Mouse (Mus musculus) testis, adult 2 months (tissue): ENCODE measurements around the gene Tnik. TPM values are rescaled to one million over a fixed set of nuclear protein-coding genes. Genes with fewer than 3 reads are reported as not detected.

Experiments used
- H3K27ac ChIP-seq: fragments of 200-500 bp; 2 replicates; pipeline ENCODE4 v1.5.1; 2012; ENCODE audit warnings: low read depth, low read length; ENCODE audit not compliant: control insufficient read depth, insufficient read depth
- H3K27me3 ChIP-seq: fragments of 200-500 bp; 2 replicates; pipeline ENCODE4 v1.6.1; 2012; ENCODE audit warnings: mild to moderate bottlenecking, low read length, moderate library complexity; ENCODE audit not compliant: control insufficient read depth, insufficient read depth
- H3K36me3 ChIP-seq: fragments of 200-500 bp; 2 replicates; pipeline ENCODE4 v1.6.1; 2012; ENCODE audit warnings: mild to moderate bottlenecking, low read length; ENCODE audit not compliant: control insufficient read depth, insufficient read depth
- H3K4me1 ChIP-seq: fragments of 200-500 bp; 2 replicates; pipeline ENCODE4 v1.6.1; 2012; ENCODE audit warnings: low read length; ENCODE audit not compliant: control insufficient read depth, insufficient read depth
- H3K4me3 ChIP-seq: fragments of 200-500 bp; 2 replicates; pipeline ENCODE4 v1.5.1; 2012; ENCODE audit warnings: low read depth, mild to moderate bottlenecking, low read length, moderate library complexity, mixed read lengths; ENCODE audit not compliant: control insufficient read depth
- CTCF ChIP-seq: fragments of 200-500 bp; IDR thresholded peaks from 2 replicates; pipeline ENCODE4 v1.5.1; 2012; ENCODE audit warnings: low read depth, mild to moderate bottlenecking, inconsistent platforms, low read length, moderate library complexity; ENCODE audit not compliant: control insufficient read depth, insufficient read depth, insufficient replicate concordance
- POLR2A ChIP-seq: fragments of 200-500 bp; IDR thresholded peaks from 2 replicates; pipeline ENCODE4 v1.6.1; 2012; ENCODE audit warnings: low read depth, mild to moderate bottlenecking, inconsistent platforms, low read length, moderate library complexity; ENCODE audit not compliant: control insufficient read depth
- polyA plus RNA-seq: library from polyadenylated mRNA; depleted of rRNA; stranded (reverse); fragments of >200 nt; gene quantifications from 2 replicates; pipeline ENCODE4 v1.2.3, GENCODE M21; 2012

Tnik gene
- polyA plus RNA-seq, 1 experiment = 7.4 TPM

DNA sequence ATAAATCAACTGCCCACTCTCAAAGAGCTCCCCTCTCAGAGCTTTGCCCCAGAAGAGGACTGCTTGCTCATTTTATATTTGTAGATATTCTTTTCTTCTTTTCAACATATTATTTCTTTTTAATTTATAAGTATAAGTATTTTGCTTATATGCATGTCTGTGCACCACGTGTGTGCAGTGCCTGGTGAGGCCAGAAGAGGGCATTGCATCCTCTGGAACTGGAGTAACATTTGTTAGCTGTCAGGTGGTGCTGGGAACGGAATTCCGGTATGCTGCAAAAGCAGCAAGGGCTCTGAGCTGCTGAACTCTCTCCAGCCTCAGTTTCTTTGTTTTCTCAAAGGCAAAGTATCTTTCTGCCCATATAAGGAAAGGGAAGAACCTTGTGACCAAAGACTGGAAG lies 125.5 kb downstream of the Tnik start:
- H3K4me1 ChIP-seq = no peaks in the 10 kb centered on the region
- no peaks in the 10 kb centered on the region for H3K27me3 ChIP-seq
- H3K4me3 ChIP-seq = no peak overlapping the region
- H3K36me3 ChIP-seq = no peaks in the 10 kb centered on the region
- H3K27ac ChIP-seq = no peak overlapping the region
- TF ChIP-seq POLR2A = no peak
- TF ChIP-seq CTCF = no peak

DNA sequence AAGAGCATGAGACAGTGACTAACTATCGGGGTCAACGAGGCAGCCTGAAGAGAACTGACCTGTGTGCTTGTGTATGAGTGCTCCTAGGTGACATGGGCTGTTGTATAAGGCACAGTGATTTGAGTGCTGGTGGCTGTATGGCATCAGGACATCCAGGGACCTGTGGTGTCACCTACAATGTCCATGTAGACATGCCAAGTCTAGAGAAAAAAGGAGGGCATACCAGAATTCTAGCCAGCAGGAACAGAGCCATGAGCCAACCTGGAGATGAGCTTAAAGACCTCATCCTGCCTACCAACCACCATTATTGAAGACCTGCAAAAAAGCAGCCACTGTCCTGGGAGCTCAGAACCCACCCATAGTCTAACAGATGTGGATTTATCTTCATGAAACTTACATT lies 127.2 kb downstream of the Tnik start:
- no peaks in the 10 kb centered on the region for H3K27me3 ChIP-seq
- H3K27ac ChIP-seq = no peak overlapping the region
- H3K4me3 ChIP-seq = no peak overlapping the region
- TF ChIP-seq POLR2A (no peak), CTCF (no peak)
- no peaks in the 10 kb centered on the region for H3K36me3 ChIP-seq
- H3K4me1 ChIP-seq = no peaks in the 10 kb centered on the region

DNA sequence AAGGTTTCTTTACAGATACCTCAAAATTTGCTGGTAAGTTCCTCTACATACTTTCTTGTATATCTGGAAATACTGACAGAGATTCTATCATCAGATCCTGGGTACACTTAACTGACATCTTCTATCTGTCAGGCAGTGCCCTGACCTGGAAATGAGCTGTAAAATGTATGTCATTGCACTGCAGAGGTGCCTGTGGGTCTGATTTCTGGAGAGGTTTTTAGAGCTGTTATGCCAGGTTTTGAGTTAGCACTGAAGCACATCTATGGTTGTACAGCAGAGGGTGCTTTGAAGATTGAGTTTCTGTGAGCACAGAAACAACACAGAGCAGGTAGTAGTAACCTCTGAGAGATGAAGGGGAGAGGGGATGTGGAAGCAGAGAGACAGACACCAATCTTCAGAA lies 129.5 kb downstream of the Tnik start:
- no peaks in the 10 kb centered on the region for H3K4me1 ChIP-seq
- no peak overlapping the region for H3K27ac ChIP-seq
- TF ChIP-seq CTCF (no peak), POLR2A (no peak)
- no peaks in the 10 kb centered on the region for H3K36me3 ChIP-seq
- H3K4me3 ChIP-seq = no peak overlapping the region
- no peaks in the 10 kb centered on the region for H3K27me3 ChIP-seq

DNA sequence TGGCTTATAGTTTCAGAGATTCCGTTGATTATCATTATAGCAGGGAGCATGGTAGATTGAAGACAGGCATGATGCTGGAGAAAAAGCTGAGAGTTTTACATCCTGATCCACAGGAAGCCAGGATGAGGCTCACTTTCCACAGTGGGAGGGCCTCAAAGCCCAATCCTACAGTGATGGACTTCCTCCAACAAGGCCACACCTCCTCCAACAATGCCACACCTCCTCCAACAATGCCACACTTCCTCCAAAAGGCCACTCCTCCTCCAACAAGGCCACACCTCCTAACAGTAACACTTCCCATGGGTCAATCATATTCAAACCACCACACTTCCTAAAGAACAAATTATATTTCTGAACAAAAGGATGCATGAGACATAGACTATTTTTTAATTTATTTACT lies 135.8 kb downstream of the Tnik start:
- no peak overlapping the region for H3K27ac ChIP-seq
- no peaks in the 10 kb centered on the region for H3K27me3 ChIP-seq
- TF ChIP-seq CTCF (no peak), POLR2A (no peak)

DNA sequence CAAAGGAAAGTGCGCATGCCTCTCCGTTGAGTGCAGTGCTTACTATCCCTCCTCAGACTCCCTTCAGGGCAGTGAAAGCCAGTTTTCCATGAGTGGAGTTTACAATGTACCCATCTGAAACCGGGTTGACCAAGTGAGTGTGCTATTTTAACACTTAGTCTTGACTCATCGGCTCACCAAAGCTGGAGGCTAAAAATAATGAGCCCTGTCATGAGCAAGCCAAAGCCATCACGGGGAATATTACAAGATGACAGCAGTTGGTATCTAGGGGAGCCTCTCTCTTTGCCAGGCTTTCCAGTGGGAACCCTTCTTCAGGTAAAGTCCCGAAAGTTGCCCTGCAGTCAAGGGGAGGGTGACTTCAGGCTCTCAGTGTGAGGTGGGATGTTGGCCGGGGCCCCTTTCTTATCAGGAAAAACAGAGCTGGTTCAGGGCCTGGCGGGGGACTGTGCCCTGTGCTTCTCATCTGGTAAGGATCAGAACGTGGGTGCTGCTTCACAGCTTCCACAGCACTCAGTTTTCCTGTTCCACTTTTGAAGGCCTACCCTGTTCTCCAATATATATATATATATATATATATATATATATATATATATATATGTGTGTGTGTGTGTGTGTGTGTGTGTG lies 136.7 kb downstream of the Tnik start:
- no peaks in the 10 kb centered on the region for H3K36me3 ChIP-seq
- no peaks in the 10 kb centered on the region for H3K27me3 ChIP-seq

More for the DNA sequence above, 135.8 kb downstream of the Tnik start:
- Histone ChIP-seq H3K4me1 (no peaks in the 10 kb centered on the region), H3K36me3 (no peaks in the 10 kb centered on the region), H3K4me3 (no peak overlapping the region)

DNA sequence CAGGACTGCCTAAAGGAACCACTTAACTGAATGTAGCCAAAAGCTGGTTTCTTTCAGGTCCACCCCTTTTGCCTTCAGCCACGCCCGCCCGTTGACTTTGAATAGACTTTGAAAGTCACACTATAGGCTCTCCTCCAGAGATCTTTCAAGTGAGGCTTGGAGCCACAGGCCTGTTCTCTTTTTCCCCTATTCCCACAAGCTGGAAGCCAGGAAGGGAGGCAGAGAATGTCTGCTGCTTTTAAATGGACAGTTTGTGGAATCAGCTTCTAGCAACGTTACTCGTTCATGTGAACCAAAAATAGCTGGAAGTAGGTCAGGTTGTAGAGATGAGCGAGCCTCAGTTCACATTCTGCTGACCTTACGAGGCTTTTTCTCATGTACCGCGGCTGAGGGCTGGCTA lies 138.3 kb downstream of the Tnik start:
- H3K27me3 ChIP-seq = no peaks in the 10 kb centered on the region
- no peak for TF ChIP-seq CTCF
- no peak for TF ChIP-seq POLR2A
- H3K27ac ChIP-seq = no peak overlapping the region
- no peaks in the 10 kb centered on the region for H3K4me1 ChIP-seq
- H3K4me3 ChIP-seq = no peak overlapping the region
- H3K36me3 ChIP-seq = no peaks in the 10 kb centered on the region

More for the DNA sequence above, 136.7 kb downstream of the Tnik start:
- Histone ChIP-seq H3K4me3 (no peak overlapping the region), H3K4me1 (no peaks in the 10 kb centered on the region), H3K27ac (no peak overlapping the region)
- TF ChIP-seq POLR2A = no peak
- no peak for TF ChIP-seq CTCF

DNA sequence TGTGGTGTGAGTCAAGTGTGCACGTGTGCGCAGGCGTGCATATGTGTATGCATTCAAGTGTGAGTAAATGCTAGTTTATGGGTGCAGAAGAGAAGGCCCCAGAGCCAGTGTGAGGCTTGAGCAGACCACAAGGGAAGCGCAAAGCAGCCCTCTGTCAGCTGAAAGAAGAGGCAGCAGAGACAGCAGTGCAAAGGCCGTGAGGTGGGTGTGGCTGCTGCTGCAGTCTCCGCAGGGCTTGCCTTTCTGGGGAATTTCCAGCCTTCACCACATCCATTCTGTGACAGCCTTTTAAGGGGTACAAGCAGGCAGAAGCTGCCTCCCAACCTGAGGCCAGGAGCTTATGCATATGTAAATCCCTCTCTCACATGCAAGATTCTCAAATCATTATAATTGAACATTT lies 139.2 kb downstream of the Tnik start:
- TF ChIP-seq CTCF (no peak), POLR2A (no peak)
- Histone ChIP-seq H3K36me3 (no peaks in the 10 kb centered on the region), H3K27ac (no peak overlapping the region), H3K4me1 (no peaks in the 10 kb centered on the region), H3K4me3 (no peak overlapping the region), H3K27me3 (no peaks in the 10 kb centered on the region)
